Mouse (Mus musculus) embryonic facial prominence, embryonic 13.5 days (tissue): Measurements from ENCODE around the gene Apol6. TPM values are rescaled to one million over a fixed set of nuclear protein-coding genes. Genes with fewer than 3 reads are reported as not detected.

ENCODE experiments used
- ATAC-seq: fragments of 200-750 bp; cut with Nextera tagmentation; 2 replicates; pipeline ENCODE4 v1.8.0; 2017; ENCODE audit warnings: low read depth; ENCODE audit not compliant: insufficient number of reproducible peaks, insufficient read depth, low FRiP score, low TSS enrichment
- H3K27ac ChIP-seq: fragments of 300-500 bp; sonication (generic); 2 replicates; pipeline ENCODE4 v1.5.1; 2015; ENCODE audit warnings: moderate library complexity, mild to moderate bottlenecking, inconsistent platforms
- H3K27me3 ChIP-seq: fragments of 300-500 bp; sonication (generic); 2 replicates; pipeline ENCODE4 v1.6.1; 2015; ENCODE audit warnings: mild to moderate bottlenecking, inconsistent platforms
- H3K36me3 ChIP-seq: fragments of 300-500 bp; sonication (generic); 2 replicates; pipeline ENCODE4 v1.6.1; 2015; ENCODE audit warnings: mild to moderate bottlenecking, inconsistent platforms
- H3K4me1 ChIP-seq: fragments of 300-500 bp; sonication (generic); 2 replicates; pipeline ENCODE4 v1.6.1; 2015; ENCODE audit warnings: inconsistent platforms
- H3K4me2 ChIP-seq: fragments of 300-500 bp; sonication (generic); 2 replicates; pipeline ENCODE4 v1.6.1; 2015; ENCODE audit warnings: moderate library complexity, mild to moderate bottlenecking, inconsistent platforms
- H3K4me3 ChIP-seq: fragments of 300-500 bp; sonication (generic); 2 replicates; pipeline ENCODE4 v1.5.1; 2015; ENCODE audit warnings: mild to moderate bottlenecking, inconsistent platforms
- H3K9ac ChIP-seq: fragments of 300-500 bp; sonication (generic); 2 replicates; pipeline ENCODE4 v1.6.1; 2015; ENCODE audit warnings: mild to moderate bottlenecking, inconsistent platforms
- H3K9me3 ChIP-seq: fragments of 300-500 bp; sonication (generic); 2 replicates; pipeline ENCODE4 v1.6.1; 2016; ENCODE audit warnings: inconsistent platforms
- WGBS: fragments of 180-500 bp; shearing (Covaris S2); methylation state at CpG from one replicate; pipeline ENCODE4 v1.1.7; 2015; ENCODE audit warnings: mixed read lengths; 5-methylcytosine and 5-hydroxymethylcytosine counted together
- polyA plus RNA-seq: library from polyadenylated mRNA; unstranded; fragments of >200 nt; fragmentation: Nextera tagmentation; extraction: Ambion mirVana; gene quantifications from 2 replicates; pipeline ENCODE4 v1.2.1, GENCODE M21; 2015

The Apol6 gene
- polyA plus RNA-seq, 1 experiment from 2014 or later = 0.22 TPM

DNA sequence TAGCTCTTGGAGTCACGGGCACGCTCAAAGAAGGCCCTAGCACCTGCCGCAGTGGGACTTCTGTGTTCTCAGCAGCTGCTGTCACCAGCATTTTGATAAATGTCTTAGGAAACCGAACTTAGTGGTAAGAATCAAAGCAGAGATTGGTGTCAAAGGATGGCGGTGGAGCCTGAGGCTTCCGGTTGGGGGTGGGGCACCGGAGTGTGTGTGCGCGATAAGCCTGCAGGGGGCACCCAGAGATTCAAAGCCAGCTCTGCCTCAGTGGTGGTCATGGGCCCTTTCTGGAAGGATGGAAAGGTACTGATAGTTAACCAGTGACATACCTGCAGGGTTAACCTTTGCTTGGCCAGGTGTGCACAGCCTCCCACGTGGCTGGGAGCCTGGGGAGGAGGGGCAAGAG lies 27.0 kb downstream of the Apol6 start:
- peaks cover 15% of the 10 kb centered on the region for H3K36me3 ChIP-seq
- H3K4me3 ChIP-seq = no peak overlapping the region
- H3K27ac ChIP-seq = no peak overlapping the region; the same call in 1 of the 2 replicates
- H3K4me2 ChIP-seq = 0 out of 2 replicates have a peak overlapping the region, but pooled peaks have one; percentile 7
- H3K27me3 ChIP-seq = no peaks in the 10 kb centered on the region
- no peak overlapping the region for H3K9ac ChIP-seq
- peaks cover 22% of the 10 kb centered on the region for H3K4me1 ChIP-seq
- 26% methylated on average over 10 of the region's 10 CpGs for WGBS
- no peaks in the 10 kb centered on the region for H3K9me3 ChIP-seq
- ATAC-seq = no peak

DNA sequence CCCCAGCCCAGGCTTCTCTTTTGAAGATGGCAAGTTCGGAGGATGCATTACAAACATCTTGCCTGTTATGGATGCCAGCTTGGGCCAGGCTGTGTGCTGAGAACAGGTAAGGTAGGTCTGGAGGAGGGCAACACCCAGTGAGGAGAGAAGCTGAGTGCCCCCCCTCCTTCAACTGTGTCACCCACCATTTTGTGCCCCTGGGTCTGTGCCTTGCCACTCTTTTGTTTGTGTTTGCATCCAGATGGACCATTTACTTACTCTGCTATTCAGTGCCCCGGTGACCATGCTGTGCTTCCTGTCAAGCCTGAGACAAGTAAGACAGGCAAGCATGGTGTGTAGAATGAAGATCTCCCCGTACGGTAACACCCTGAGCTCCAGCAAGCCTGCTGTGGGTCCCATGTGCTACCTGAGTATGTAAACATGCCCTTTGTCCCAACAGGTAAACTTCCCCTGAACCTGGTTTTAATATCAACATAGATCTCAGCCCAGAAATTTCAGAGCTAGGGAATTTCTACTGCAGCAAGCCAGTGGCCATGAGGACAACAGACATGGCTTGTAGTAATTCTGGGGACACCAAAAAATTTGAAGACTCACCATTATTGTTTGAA lies 28.1 kb downstream of the Apol6 start:
- no peak overlapping the region for H3K9ac ChIP-seq
- H3K4me2 ChIP-seq = no peak overlapping the region
- H3K36me3 ChIP-seq = peaks cover 27% of the 10 kb centered on the region
- H3K4me3 ChIP-seq = no peak overlapping the region
- no peaks in the 10 kb centered on the region for H3K27me3 ChIP-seq
- 78% methylated on average over 4 of the region's 4 CpGs for WGBS
- ATAC-seq = no peak
- H3K9me3 ChIP-seq = no peaks in the 10 kb centered on the region
- H3K27ac ChIP-seq = no peak overlapping the region
- H3K4me1 ChIP-seq = peaks cover 22% of the 10 kb centered on the region

DNA sequence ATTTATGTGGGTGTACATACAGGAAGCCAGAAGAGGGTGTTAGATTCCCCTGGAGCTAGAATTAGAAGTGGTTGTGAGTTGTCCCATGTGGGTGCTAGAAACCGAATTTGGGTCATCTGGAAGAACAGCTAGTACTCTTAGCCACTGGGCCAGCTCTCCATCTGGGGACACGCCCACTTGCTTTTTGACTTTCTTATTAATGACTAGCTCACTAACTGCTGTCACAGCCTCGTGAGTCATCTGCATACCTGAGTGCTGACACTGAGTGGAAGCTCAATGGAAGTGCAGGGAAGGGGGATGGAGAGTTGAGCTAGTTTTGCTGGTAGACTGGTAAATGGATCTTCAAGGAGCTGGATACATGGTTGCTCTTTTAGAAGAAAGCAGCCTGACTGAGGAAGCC lies 32.0 kb downstream of the Apol6 start:
- H3K4me1 ChIP-seq = peaks cover 37% of the 10 kb centered on the region
- no peak overlapping the region for H3K4me2 ChIP-seq

DNA sequence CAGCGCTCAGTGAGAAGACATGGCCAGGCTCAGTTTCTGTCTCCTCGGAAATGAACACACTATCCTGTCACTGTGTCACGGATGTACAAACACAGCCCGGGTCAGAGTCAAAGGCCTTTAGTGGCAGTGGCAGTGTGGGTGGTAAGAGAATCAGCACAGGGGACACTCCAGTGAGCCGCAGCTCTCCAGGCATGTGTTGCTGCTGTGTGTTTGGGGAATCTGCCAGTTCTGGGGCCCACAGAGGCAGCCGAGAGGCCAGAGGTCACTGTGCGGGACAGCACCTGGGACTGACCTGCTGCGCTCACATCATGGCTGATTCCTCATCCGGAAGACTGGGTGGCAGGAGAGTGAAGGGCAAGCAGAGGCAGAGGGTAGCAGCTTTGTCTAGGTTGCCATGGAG lies 33.4 kb downstream of the Apol6 start:
- H3K9me3 ChIP-seq = no peaks in the 10 kb centered on the region
- H3K36me3 ChIP-seq = peaks cover 69% of the 10 kb centered on the region
- ATAC-seq = no peak
- H3K4me1 ChIP-seq = peaks cover 26% of the 10 kb centered on the region
- no peak overlapping the region for H3K4me2 ChIP-seq
- H3K27me3 ChIP-seq = no peaks in the 10 kb centered on the region
- H3K27ac ChIP-seq = no peak overlapping the region
- no peak overlapping the region for H3K4me3 ChIP-seq
- 93% methylated on average over 9 of the region's 9 CpGs for WGBS
- no peak overlapping the region for H3K9ac ChIP-seq

More for the DNA sequence above, 32.0 kb downstream of the Apol6 start:
- peaks cover 55% of the 10 kb centered on the region for H3K36me3 ChIP-seq
- WGBS = 84% methylated on average over 3 of the region's 3 CpGs
- no peaks in the 10 kb centered on the region for H3K27me3 ChIP-seq
- H3K9ac ChIP-seq = no peak overlapping the region
- no peak overlapping the region for H3K27ac ChIP-seq
- H3K9me3 ChIP-seq = no peaks in the 10 kb centered on the region
- no peak overlapping the region for H3K4me3 ChIP-seq
- ATAC-seq = no peak

DNA sequence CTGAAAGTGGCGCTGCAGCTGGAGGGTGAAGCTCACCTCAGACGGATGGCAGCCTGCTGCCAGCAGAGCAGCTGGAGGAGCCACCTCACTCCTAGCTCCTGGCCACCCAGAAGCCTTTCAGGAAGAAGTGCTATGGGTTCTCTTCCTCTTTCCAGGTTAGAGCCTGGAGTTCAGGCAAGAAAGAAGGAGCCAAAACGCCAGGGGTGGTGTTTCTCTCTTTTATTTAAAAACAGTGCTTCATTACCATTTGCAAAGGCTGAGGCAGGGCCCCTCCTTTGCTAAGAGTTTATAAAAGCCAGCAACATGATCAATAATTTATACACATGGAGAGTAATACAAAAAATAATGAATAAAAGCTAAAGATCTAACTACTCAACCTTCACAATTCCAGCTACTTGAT lies 34.3 kb downstream of the Apol6 start:
- no peak overlapping the region for H3K9ac ChIP-seq
- no peak overlapping the region for H3K4me3 ChIP-seq
- H3K27ac ChIP-seq = 0 out of 2 replicates have a peak overlapping the region, but pooled peaks have one; percentile 81
- peaks cover 73% of the 10 kb centered on the region for H3K36me3 ChIP-seq
- no peaks in the 10 kb centered on the region for H3K9me3 ChIP-seq
- ATAC-seq = no peak
- H3K27me3 ChIP-seq = no peaks in the 10 kb centered on the region
- WGBS = 78% methylated on average over 3 of the region's 3 CpGs
- H3K4me1 ChIP-seq = peaks cover 26% of the 10 kb centered on the region
- H3K4me2 ChIP-seq = no peak overlapping the region

DNA sequence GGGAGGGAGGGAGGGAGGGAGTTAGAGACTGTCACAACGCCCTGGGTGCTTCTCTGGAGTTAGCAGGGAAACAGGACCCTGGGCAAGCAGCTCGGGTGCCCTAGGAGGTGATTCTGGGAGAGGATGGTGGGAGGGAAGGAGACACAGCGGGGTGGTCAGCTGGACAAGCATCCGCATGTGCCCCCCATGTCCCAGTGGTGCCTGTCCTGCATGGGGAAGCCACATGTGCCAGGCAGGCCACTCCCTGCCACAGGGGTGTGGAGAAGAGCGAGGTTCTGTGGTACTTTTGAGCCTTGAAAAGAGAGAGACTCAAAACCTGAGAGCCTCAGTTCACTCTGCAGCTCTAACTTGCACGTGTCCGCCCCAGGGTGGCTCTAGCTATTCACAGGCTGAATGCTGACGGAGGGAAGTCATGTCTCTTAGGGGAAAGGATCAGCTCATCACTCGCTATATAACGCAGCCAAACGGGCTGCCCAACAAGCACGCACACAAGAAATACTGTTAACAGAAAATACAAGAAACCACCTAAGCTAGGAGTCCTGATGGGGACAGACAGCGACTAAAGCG lies 34.8 kb downstream of the Apol6 start:
- H3K4me2 ChIP-seq = 0 out of 2 replicates have a peak overlapping the region, but pooled peaks have one; percentile 14
- H3K4me3 ChIP-seq = no peak overlapping the region
- 0 out of 2 replicates have a peak overlapping the region, but pooled peaks have one; percentile 22 for H3K9ac ChIP-seq
- H3K27ac ChIP-seq = peak overlapping the region; percentile 81
- WGBS = 71% methylated on average over 14 of the region's 14 CpGs
- ATAC-seq = no peak
- no peaks in the 10 kb centered on the region for H3K27me3 ChIP-seq
- H3K36me3 ChIP-seq = peaks cover 73% of the 10 kb centered on the region
- H3K4me1 ChIP-seq = peaks cover 26% of the 10 kb centered on the region
- no peaks in the 10 kb centered on the region for H3K9me3 ChIP-seq

DNA sequence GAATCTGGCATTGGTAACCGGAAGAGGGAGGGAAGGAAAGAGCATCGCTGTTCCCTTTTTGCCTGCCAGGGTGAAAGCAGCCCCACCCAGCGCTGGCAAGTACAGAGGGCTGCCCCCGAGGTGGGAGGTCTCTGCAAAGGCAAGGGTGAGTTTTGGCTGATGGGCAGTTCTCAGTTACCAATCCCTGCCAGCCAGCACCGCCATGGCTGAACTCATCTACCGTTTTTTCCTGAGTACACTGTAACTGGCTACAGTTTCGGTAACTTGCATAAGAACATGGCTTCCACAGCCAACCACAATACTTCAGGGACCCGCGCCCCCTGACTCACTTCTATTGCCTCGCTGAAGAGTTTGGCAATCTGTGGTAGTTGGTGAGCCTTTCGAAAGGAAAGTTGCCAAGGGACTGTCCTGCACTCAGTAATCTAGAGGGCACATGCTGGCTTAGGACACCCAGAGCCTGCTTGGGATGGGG lies 35.4 kb downstream of the Apol6 start:
- H3K4me2 ChIP-seq = peak overlapping the region; percentile 14; the same call in 1 of the 2 replicates
- WGBS = 67% methylated on average over 11 of the region's 11 CpGs
- H3K4me3 ChIP-seq = no peak overlapping the region
- no peaks in the 10 kb centered on the region for H3K27me3 ChIP-seq
- H3K27ac ChIP-seq = peak overlapping the region; percentile 81
- H3K4me1 ChIP-seq = peaks cover 26% of the 10 kb centered on the region
- no peak overlapping the region for H3K9ac ChIP-seq
- no peak for ATAC-seq
- peaks cover 77% of the 10 kb centered on the region for H3K36me3 ChIP-seq
- H3K9me3 ChIP-seq = no peaks in the 10 kb centered on the region

DNA sequence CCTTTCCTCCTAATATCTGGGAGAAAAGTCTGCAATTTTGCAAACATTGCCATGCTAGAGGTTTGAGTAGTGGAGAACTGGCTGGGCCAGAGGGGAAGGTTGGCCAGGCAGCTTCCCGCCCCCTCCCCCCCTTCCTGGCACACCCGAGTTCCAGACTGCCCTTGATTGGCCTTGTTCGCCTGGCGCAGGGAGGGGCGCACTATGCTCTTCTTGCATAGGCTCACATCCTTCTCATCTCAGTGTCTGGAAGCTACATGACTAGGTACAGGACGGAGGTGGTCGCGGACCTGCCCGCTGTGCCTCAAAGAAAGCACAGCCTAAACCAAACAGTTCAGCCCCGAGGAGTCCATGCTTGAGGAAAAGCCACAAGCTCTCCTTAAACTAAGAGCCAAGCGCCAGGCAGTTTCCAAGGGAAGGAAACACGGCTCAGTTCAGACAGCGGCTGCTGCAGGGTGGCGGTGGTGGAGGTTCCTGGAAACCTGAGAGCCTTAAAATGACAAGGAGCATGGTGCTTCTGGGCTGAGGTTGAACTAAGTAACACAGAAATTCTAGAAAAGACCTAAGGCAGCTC lies 36.2 kb downstream of the Apol6 start:
- Histone ChIP-seq H3K36me3 (peaks cover 79% of the 10 kb centered on the region), H3K9me3 (no peaks in the 10 kb centered on the region), H3K4me1 (peaks cover 26% of the 10 kb centered on the region), H3K27ac (peak overlapping the region; percentile 81), H3K4me2 (no peak overlapping the region), H3K4me3 (no peak overlapping the region), H3K27me3 (no peaks in the 10 kb centered on the region), H3K9ac (peak overlapping the region; percentile 36; the same call in 1 of the 2 replicates)
- WGBS = 60% methylated on average over 14 of the region's 14 CpGs
- no peak; the same call in 1 of the 2 replicates for ATAC-seq

DNA sequence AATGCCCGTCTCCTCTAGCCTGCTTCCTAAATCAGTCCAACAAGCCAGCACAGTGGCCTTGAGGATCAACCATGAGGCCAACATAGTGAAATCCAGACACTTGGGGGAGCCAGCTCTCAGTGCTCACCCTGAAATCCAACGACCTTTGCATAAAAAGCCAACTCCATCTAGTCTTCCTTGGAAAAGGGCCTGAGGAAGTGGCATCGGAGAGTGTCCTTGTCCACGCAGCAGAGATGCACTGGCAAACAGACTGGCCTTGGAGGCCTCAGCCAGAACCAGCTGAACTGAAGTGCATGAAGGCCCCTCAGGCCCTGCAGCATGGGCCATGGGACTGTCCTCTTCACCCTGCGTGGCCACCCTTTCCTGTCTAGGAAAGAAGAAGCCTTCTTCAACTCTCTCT lies 36.9 kb downstream of the Apol6 start:
- no peaks in the 10 kb centered on the region for H3K9me3 ChIP-seq
- no peaks in the 10 kb centered on the region for H3K27me3 ChIP-seq
- H3K36me3 ChIP-seq = peaks cover 77% of the 10 kb centered on the region
- no peak overlapping the region for H3K4me2 ChIP-seq
- ATAC-seq = no peak
- H3K4me1 ChIP-seq = peaks cover 26% of the 10 kb centered on the region
- H3K9ac ChIP-seq = peak overlapping the region; percentile 36; the same call in 1 of the 2 replicates
- WGBS = 87% methylated on average over 5 of the region's 5 CpGs
- H3K27ac ChIP-seq = peak overlapping the region; percentile 81
- no peak overlapping the region for H3K4me3 ChIP-seq

DNA sequence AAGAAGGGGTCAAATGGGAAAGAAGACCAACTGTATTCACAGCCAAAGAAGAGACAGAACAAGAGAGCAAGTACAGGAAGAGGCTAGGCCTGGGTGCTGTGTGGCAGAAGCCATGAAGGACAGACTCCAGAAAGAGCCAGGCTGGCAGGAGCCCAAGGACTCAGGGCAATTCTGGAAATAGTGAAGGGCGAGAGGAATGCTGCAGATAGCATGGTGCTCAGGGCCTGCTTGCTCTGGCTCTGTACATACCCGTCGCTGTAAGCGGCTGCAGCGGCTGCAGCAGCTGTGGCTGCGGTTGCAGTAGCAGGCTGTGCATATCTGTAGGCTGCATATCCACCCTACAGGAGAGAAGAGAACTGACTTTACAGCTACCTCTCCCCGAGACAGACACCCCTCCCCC lies 41.3 kb downstream of the Apol6 start:
- Histone ChIP-seq H3K4me3 (no peak overlapping the region), H3K27ac (no peak overlapping the region), H3K36me3 (peaks cover 65% of the 10 kb centered on the region), H3K4me1 (peaks cover 29% of the 10 kb centered on the region), H3K27me3 (no peaks in the 10 kb centered on the region), H3K9me3 (no peaks in the 10 kb centered on the region), H3K4me2 (no peak overlapping the region), H3K9ac (no peak overlapping the region)
- 92% methylated on average over 7 of the region's 7 CpGs for WGBS
- ATAC-seq = no peak

DNA sequence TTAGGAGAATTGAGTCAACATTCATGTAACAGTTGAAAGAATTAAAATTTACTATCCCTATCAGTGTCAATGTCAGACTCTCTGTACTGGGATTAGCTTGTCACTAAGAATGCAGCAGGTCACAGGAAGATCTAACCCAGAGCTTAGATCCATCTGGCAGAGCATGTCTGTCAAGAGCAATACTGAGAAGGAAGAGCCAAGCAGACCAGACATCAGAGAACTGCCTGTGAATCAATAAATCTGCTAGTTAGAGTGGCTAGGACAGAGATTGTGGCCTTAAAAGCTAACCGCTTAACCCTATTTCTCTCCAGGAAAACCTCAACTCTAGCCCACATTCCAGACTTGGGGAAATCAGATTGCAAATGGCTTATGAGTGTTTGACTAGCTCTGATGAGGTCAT lies 42.0 kb downstream of the Apol6 start:
- Histone ChIP-seq H3K4me1 (peaks cover 26% of the 10 kb centered on the region), H3K27me3 (no peaks in the 10 kb centered on the region), H3K4me3 (no peak overlapping the region), H3K4me2 (no peak overlapping the region), H3K27ac (no peak overlapping the region), H3K9me3 (no peaks in the 10 kb centered on the region), H3K9ac (no peak overlapping the region), H3K36me3 (peaks cover 64% of the 10 kb centered on the region)
- 82% methylated on average over 1 of the region's 1 CpGs for WGBS
- ATAC-seq = no peak

DNA sequence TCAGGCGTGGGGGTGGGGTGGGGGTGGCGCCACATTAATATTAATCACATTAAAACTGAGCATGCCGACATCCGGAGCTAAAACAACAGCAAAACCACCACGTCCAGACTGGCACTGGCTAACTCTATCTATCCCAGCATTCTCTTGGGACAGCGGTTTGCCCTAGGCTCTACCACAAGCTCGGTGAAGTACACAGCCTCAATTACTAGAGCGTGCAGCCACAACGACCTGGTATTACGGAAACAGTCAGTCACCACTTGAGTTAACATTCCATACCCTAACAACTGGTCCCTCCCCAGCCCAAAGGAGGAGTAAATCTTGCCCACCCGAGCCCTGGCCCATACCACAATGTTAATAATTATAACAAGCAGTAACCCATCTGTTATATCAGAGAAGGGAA lies 44.7 kb downstream of the Apol6 start:
- Histone ChIP-seq H3K27ac (0 out of 2 replicates have a peak overlapping the region, but pooled peaks have one; percentile 28), H3K9ac (no peak overlapping the region), H3K4me3 (no peak overlapping the region), H3K4me2 (no peak overlapping the region), H3K27me3 (no peaks in the 10 kb centered on the region), H3K9me3 (no peaks in the 10 kb centered on the region), H3K4me1 (peaks cover 27% of the 10 kb centered on the region), H3K36me3 (peaks cover 68% of the 10 kb centered on the region)
- WGBS = 46% methylated on average over 11 of the region's 11 CpGs
- peak; percentile 64; the same call in 1 of the 2 replicates for ATAC-seq
